Mouse (Mus musculus) CD8-positive naive resting alpha-beta T cell, adult 57 days (primary cell): Measurements from ENCODE around the gene Nubp1. TPM values are rescaled to one million over a fixed set of nuclear protein-coding genes. Genes with fewer than 3 reads are reported as not detected.

Experiments used
- total RNA-seq: library from RNA; stranded (reverse); gene quantifications from one replicate; pipeline ENCODE4 v1.2.4, GENCODE M21; 2023

The Nubp1 gene
- 39.3 TPM for total RNA-seq

DNA sequence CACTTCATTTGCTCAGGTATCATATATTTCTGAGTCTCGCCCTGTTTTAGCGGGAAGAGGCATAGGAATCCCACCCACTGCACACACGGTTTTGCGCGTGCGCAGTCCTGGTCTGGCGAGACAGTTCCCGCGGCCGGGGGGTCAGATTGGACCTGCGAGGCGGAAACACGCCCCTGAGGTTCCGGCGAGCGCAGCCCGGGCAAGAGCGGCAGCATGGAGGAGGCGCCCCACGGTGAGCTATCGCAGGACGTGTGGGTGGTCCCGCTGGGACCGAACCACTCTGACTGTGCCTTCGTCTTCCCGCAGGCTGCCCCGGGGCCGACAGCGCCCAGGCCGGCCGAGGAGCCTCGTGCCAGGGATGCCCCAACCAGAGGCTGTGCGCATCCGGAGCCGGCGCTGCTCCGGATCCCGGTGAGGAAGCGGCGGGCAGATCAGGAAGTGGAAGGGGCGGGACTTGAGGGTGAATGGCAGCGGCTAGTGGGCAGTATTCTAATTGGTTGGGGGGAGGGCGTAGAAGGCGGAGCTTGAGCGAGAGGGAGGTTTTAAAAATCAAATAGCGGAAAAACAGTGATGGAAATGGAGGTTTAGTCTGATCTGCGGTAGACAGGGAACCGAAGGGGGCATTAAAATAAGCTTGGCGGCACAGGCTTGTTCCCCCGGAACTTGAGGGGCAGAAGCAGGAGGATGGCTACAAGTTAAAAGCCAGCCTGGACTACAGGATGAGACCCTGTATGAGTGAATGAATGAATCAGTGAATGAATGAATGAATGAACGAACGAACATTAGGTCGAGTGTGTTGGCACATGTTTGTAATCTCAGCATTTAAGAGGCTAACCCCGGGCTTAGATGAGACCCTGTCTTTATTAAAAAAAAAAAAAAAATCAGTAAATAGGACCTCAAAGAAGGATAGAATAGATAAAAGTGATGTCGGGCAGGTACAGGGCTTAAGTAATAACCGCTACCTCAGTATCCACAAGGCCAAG, at the start of gene Nubp1:
TSS of gene Nubp1 (plus strand) at position 185 of the 983 bp plus-strand sequence.

DNA sequence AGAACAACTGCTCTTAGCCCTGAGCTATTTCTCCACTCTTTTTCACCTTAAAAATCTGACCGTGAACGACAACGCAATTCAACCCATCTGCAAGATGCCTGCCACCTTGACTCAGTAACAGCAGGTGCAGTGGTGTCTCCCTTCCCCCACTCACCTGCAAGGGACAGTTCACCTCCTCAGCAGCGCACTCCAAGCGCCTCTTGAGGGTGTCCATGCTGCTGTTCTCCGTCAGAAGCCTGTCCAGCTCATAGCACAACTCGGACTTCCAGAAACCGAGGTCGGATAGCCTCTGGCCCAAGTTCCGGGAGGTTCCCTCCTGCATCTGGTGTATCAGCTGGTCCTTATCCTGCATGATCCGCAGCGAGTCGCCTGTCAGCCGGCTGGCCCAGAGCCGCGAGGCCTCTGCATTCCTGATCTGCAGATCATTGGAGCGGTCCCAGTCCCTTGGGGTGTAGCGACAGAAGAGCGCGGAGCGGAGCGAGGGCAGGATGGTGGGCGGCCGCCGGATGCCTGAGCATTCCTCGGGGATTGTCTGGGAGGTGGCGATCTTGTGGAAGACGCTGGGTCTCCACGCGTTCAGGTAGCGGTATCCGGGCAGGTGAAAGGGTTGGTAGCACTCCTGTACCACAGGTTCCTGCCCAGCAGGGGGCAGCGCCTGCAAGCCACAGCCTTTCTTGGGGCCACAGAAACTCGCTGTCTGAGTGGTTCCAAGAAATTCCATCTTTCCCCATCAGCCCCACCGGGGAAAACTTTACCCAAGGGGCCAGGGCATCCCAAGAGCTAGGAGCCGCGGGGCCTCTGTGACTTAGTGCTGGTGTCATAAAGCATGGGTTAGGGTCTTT, 16.8 kb upstream of the Nubp1 start, which contains the start of gene Tekt5:
TSS of gene Tekt5 (minus strand) at position 792 of the 842 bp plus-strand sequence.

DNA sequence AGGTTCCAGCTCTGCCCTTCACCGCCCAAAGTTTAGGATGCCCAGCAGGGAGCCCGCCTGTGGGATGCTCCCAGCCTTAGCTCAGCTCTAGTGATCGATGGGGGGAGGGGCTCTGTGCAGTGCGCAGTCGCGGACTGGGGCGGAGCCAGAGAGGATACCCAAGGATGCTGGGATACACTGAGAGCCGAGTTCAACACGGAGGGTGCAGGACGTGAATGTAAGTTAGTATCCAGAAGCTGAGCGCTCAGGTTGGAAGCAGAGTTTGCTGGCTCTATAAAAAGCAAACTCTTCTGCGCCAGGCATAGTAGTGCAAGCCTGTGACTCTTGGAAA, 35.5 kb downstream of the Nubp1 start, which contains the start of gene Tvp23a:
TSS of gene Tvp23a (minus strand) at position 99 of the 331 bp plus-strand sequence.

Other genes with a start within 250 kb of the Nubp1 start
- gene Rpl39l, start 241.7 kb upstream of the Nubp1 start, total RNA-seq = not detected
- not detected for gene Atf7ip2, start 219.2 kb upstream of the Nubp1 start, total RNA-seq
- not detected for gene Emp2, start 98.0 kb upstream of the Nubp1 start, total RNA-seq
- not detected for gene Tekt5, start 16.5 kb upstream of the Nubp1 start, total RNA-seq
- gene Tvp23a, start 35.4 kb downstream of the Nubp1 start, total RNA-seq = not detected
- gene Ciita, start 68.1 kb downstream of the Nubp1 start, total RNA-seq = 23.7 TPM
- gene Dexi, start 131.1 kb downstream of the Nubp1 start, total RNA-seq = 19.5 TPM
- gene Clec16a, start 133.4 kb downstream of the Nubp1 start, total RNA-seq = 31.7 TPM